Mouse (Mus musculus) limb, embryonic 10.5 days (tissue): ENCODE measurements at regions not wholly inside any gene's neighbourhood (a gene's known extent, or its start where the extent isn't known, plus 50 kb on each side); places are given as distances from the start of the nearest gene placed in this dataset.

Experiments used
- DNase-seq: peaks from one replicate; pipeline ENCODE4 v3.0.0-alpha.2; 2017; ENCODE audit warnings: low spot score
- H3K27ac ChIP-seq: fragments of 300-500 bp; sonication (generic); 2 replicates; pipeline ENCODE4 v1.5.1; 2016; ENCODE audit warnings: mild to moderate bottlenecking
- H3K27me3 ChIP-seq: fragments of 300-500 bp; sonication (generic); 2 replicates; pipeline ENCODE4 v1.6.1; 2016; ENCODE audit warnings: low read depth, mild to moderate bottlenecking; ENCODE audit not compliant: poor library complexity, severe bottlenecking
- H3K36me3 ChIP-seq: fragments of 300-500 bp; sonication (generic); 2 replicates; pipeline ENCODE4 v1.6.1; 2016; ENCODE audit warnings: mild to moderate bottlenecking, moderate library complexity
- H3K4me1 ChIP-seq: fragments of 300-500 bp; sonication (generic); 2 replicates; pipeline ENCODE4 v1.6.1; 2016
- H3K4me3 ChIP-seq: fragments of 300-500 bp; sonication (generic); 2 replicates; pipeline ENCODE4 v1.5.1; 2016; ENCODE audit warnings: mild to moderate bottlenecking, moderate library complexity
- H3K9me3 ChIP-seq: fragments of 300-500 bp; sonication (generic); replicated peaks from 2 replicates; pipeline ENCODE4 v1.6.1; 2016; ENCODE audit warnings: mild to moderate bottlenecking
- WGBS: fragments of 180-500 bp; shearing (Covaris S2); methylation state at CpG from one replicate; pipeline ENCODE4 v1.1.7; 2016; 5-methylcytosine and 5-hydroxymethylcytosine counted together

DNA sequence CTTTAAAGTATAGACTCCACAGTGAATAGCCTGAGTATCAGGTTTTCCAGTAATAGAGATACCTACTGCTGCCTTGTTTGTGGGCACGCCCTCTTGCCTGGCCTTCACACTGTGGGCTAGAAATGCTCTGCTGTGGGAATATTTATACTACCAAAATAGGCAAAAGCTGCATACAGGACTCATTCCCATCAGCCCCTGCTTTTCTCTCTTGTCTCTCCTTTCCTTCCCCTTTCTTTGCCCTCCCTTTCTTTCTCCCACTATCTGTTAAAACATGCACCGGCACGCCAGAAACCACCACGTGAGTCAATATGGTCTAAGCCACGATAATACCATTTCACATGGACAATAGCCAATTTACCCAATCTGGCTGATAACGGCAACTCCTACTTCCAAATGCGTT, 395.5 kb downstream of the Pmp22 start:
- Histone ChIP-seq H3K27me3 (no peaks in the 10 kb centered on the region), H3K36me3 (no peaks in the 10 kb centered on the region), H3K4me3 (no peak overlapping the region), H3K9me3 (no peaks in the 10 kb centered on the region), H3K27ac (no peak overlapping the region), H3K4me1 (peaks cover 18% of the 10 kb centered on the region)
- DNase-seq, result no peak
- 93% methylated on average over 7 of the region's 7 CpGs for WGBS

GRCm38 (mm10) chr11:63525431-63525830, 396.6 kb downstream of the Pmp22 start:
- no peak overlapping the region for H3K27ac ChIP-seq
- H3K27me3 ChIP-seq, result no peaks in the 10 kb centered on the region
- H3K9me3 ChIP-seq, result no peaks in the 10 kb centered on the region
- peaks cover 17% of the 10 kb centered on the region for H3K4me1 ChIP-seq
- H3K36me3 ChIP-seq, result no peaks in the 10 kb centered on the region
- no peak overlapping the region for H3K4me3 ChIP-seq
- DNase-seq, result peak; percentile 33
- WGBS, result 84% methylated on average over 12 of the region's 12 CpGs

DNA sequence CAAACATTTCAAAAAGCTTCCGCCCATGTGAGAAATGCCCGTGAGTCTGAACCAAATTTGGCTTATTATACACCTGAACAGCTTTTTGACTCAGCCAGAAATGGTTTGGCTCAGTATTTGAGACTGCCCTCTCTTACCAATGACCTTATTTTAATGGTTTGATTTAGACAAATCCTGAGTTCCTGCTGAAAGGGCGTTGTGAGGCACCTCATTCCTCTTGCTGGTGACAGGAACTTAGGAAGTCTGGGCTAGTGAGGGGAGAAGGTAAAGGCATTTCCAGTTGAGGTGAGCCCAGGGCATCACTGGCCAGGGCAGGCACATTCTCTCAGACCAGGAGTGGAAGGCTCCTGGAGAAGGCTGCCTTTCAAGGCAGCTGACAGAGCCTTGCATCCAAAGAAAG, 396.1 kb downstream of the Hs3st3b1 start:
- WGBS, result 63% methylated on average over 3 of the region's 3 CpGs
- DNase-seq, result peak; percentile 59

DNA sequence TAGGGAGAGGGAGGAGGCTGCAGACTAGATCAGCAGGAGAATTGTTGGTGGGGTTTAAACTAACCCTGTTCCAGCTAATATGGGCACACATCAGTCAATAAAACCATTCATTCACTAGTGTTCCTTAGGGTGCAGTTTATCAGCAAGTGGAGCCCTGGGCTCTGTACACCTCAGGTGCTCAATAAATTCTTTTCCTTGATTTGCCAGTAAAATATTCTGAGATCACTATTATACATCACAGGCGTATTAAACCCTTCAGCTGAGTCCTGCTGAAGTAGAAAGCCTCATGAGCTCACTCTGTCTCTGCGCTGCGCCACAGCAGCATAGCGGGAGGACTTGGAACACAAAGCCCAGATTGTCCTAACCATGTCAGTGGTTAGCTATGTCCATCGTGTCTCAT, 389.3 kb downstream of the Hs3st3b1 start:
- Histone ChIP-seq H3K36me3 (no peaks in the 10 kb centered on the region), H3K4me1 (no peaks in the 10 kb centered on the region), H3K9me3 (no peaks in the 10 kb centered on the region), H3K27me3 (no peaks in the 10 kb centered on the region), H3K4me3 (no peak overlapping the region), H3K27ac (no peak overlapping the region)
- no peak for DNase-seq
- 86% methylated on average over 5 of the region's 5 CpGs for WGBS

More for the DNA sequence above, 396.1 kb downstream of the Hs3st3b1 start:
- Histone ChIP-seq H3K36me3 (no peaks in the 10 kb centered on the region), H3K9me3 (no peaks in the 10 kb centered on the region), H3K4me3 (no peak overlapping the region), H3K27ac (peak overlapping the region; percentile 10; the same call in 1 of the 2 replicates), H3K4me1 (peaks cover 17% of the 10 kb centered on the region), H3K27me3 (no peaks in the 10 kb centered on the region)

GRCm38 (mm10) chr11:63533555-63534200, 388.4 kb downstream of the Hs3st3b1 start:
- no peaks in the 10 kb centered on the region for H3K4me1 ChIP-seq
- no peak for DNase-seq
- H3K4me3 ChIP-seq, result no peak overlapping the region
- no peak overlapping the region for H3K27ac ChIP-seq
- 45% methylated on average over 4 of the region's 4 CpGs for WGBS
- H3K9me3 ChIP-seq, result no peaks in the 10 kb centered on the region
- H3K36me3 ChIP-seq, result no peaks in the 10 kb centered on the region
- no peaks in the 10 kb centered on the region for H3K27me3 ChIP-seq

DNA sequence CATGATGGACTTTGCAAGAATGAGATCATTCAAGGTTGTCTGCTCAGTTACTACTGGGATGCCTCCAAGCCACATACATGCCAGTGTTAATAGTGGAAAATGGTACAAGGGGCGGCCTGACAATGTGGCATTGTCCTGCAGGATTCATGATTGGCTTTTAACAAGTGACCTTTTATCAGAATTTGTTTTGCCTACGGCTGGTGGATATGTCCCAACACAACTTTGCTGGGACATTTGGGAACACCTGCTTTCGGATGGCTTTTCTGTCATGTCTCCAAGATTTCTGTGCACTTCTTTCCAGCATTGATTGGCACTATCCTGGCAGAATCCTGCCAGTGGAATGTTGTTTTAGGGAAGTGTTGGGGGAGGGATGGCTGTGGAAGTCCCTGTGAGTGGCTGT, 384.4 kb downstream of the Hs3st3b1 start:
- Histone ChIP-seq H3K27me3 (no peaks in the 10 kb centered on the region), H3K4me3 (no peak overlapping the region), H3K36me3 (no peaks in the 10 kb centered on the region), H3K4me1 (no peaks in the 10 kb centered on the region), H3K9me3 (no peaks in the 10 kb centered on the region), H3K27ac (no peak overlapping the region)
- 82% methylated on average over 3 of the region's 3 CpGs for WGBS
- DNase-seq, result no peak

- Histone ChIP-seq H3K27ac (no peak overlapping the region), H3K9me3 (no peaks in the 10 kb centered on the region), H3K4me3 (no peak overlapping the region), H3K36me3 (no peaks in the 10 kb centered on the region), H3K4me1 (peaks cover 9% of the 10 kb centered on the region), H3K27me3 (no peaks in the 10 kb centered on the region)
- no peak for DNase-seq
- 88% methylated on average over 7 of the region's 7 CpGs for WGBS
Observed at GRCm38 (mm10) chr11:63543971-63544696, 378.0 kb downstream of the Hs3st3b1 start.

GRCm38 (mm10) chr11:63545516-63545915, 376.6 kb downstream of the Hs3st3b1 start:
- WGBS, result 5% methylated on average over 7 of the region's 7 CpGs
- DNase-seq, result peak; percentile 41
- Histone ChIP-seq H3K27me3 (no peaks in the 10 kb centered on the region), H3K27ac (peak overlapping the region; percentile 63; the same call in 1 of the 2 replicates), H3K4me1 (peaks cover 9% of the 10 kb centered on the region), H3K36me3 (no peaks in the 10 kb centered on the region), H3K9me3 (no peaks in the 10 kb centered on the region), H3K4me3 (no peak overlapping the region)

DNA sequence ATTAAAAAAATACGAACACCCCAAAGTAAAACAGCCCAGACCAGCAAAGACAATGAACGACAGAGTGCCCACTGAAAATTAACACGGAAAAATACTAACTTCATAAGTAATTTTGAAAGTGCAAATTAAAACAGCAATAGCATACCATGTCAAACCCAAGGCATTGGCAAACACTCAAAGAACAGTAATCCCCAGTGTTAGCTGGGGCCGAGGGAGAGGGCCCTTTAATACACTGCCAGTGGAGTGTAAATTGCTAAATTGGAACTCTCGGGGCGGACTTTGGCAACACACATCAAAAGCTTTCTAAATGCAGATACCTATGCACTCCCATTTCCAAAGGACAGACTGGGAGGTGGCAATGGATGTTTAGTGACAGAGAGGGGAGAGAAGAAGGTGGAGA, 361.6 kb downstream of the Hs3st3b1 start:
- H3K27me3 ChIP-seq, result no peaks in the 10 kb centered on the region; the same call in 1 of the 2 replicates
- H3K4me3 ChIP-seq, result no peak overlapping the region

DNA sequence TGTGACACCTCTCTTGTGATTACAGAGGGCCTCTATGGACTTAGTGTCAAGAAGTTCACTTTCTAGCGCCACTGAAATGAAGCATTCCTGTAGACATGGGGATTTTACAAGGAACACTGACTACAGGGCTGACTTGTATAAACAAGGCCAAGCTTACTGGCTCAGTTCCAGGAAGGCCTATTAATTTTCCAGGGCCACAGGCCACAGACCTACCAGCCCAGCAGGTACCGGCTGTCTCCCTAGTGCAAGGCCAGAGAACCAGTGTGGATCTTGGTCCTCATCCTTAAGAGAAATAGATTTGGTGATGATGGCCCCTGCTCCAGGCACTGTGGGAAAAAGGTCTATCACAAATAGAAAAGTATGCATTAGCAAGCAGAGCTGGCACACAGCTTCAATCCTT, 359.4 kb downstream of the Hs3st3b1 start:
- WGBS, result 80% methylated on average over 2 of the region's 2 CpGs
- Histone ChIP-seq H3K4me1 (peaks cover 6% of the 10 kb centered on the region), H3K36me3 (no peaks in the 10 kb centered on the region), H3K9me3 (no peaks in the 10 kb centered on the region), H3K4me3 (no peak overlapping the region), H3K27me3 (no peaks in the 10 kb centered on the region; the same call in 1 of the 2 replicates), H3K27ac (no peak overlapping the region)
- no peak for DNase-seq

More for the DNA sequence above, 361.6 kb downstream of the Hs3st3b1 start:
- no peak overlapping the region for H3K27ac ChIP-seq
- no peak for DNase-seq
- H3K9me3 ChIP-seq, result no peaks in the 10 kb centered on the region
- WGBS, result 71% methylated on average over 6 of the region's 6 CpGs
- H3K4me1 ChIP-seq, result peaks cover 6% of the 10 kb centered on the region
- H3K36me3 ChIP-seq, result no peaks in the 10 kb centered on the region

- no peak for DNase-seq
- no peaks in the 10 kb centered on the region for H3K36me3 ChIP-seq
- H3K27me3 ChIP-seq, result no peaks in the 10 kb centered on the region; the same call in 1 of the 2 replicates
- no peak overlapping the region for H3K27ac ChIP-seq
- no peak overlapping the region for H3K4me3 ChIP-seq
- 51% methylated on average over 8 of the region's 8 CpGs for WGBS
- H3K9me3 ChIP-seq, result no peaks in the 10 kb centered on the region
- peaks cover 15% of the 10 kb centered on the region for H3K4me1 ChIP-seq
Observed at GRCm38 (mm10) chr11:63565471-63566232, 356.4 kb downstream of the Hs3st3b1 start.

GRCm38 (mm10) chr11:63569785-63570479, 352.2 kb downstream of the Hs3st3b1 start:
- no peak for DNase-seq
- 27% methylated on average over 15 of the region's 15 CpGs for WGBS
- no peaks in the 10 kb centered on the region for H3K36me3 ChIP-seq
- peaks cover 9% of the 10 kb centered on the region; the same call in 1 of the 2 replicates for H3K4me1 ChIP-seq
- no peaks in the 10 kb centered on the region for H3K9me3 ChIP-seq
- H3K4me3 ChIP-seq, result no peak overlapping the region
- no peaks in the 10 kb centered on the region for H3K27me3 ChIP-seq
- H3K27ac ChIP-seq, result no peak overlapping the region
